Mouse (Mus musculus) olfactory bulb, adult 2 months (tissue): Measurements from ENCODE around the gene Cyth3. TPM values are rescaled to one million over a fixed set of nuclear protein-coding genes. Genes with fewer than 3 reads are reported as not detected.
A peak's percentile ranks its signal among the peaks of the same experiment; 100 is the strongest.

Source experiments
- H3K27ac ChIP-seq: fragments of 200-500 bp; 2 replicates; pipeline ENCODE4 v1.5.1; 2012; ENCODE audit warnings: low read depth, low read length; ENCODE audit not compliant: insufficient read depth
- H3K4me1 ChIP-seq: fragments of 200-500 bp; 2 replicates; pipeline ENCODE4 v1.6.1; 2012; ENCODE audit warnings: low read length; ENCODE audit not compliant: control insufficient read depth, insufficient read depth
- H3K4me3 ChIP-seq: fragments of 200-500 bp; 2 replicates; pipeline ENCODE4 v1.5.1; 2012; ENCODE audit warnings: mild to moderate bottlenecking, low read depth, low read length, moderate library complexity; ENCODE audit not compliant: insufficient read depth
- CTCF ChIP-seq: fragments of 200-500 bp; IDR thresholded peaks from 2 replicates; pipeline ENCODE4 v1.5.1; 2012; ENCODE audit warnings: low read depth, mild to moderate bottlenecking, low read length, moderate library complexity; ENCODE audit not compliant: insufficient read depth
- POLR2A ChIP-seq: fragments of 200-500 bp; IDR thresholded peaks from 2 replicates; pipeline ENCODE4 v1.6.1; 2012; ENCODE audit warnings: mild to moderate bottlenecking, low read depth, low read length, moderate library complexity; ENCODE audit not compliant: insufficient read depth
- WGBS: fragments of 180-500 bp; shearing (Covaris S2); methylation state at CpG from one replicate; pipeline ENCODE4 v1.1.7; 2018; 5-methylcytosine and 5-hydroxymethylcytosine counted together
- polyA plus RNA-seq: library from polyadenylated mRNA; stranded (reverse); fragments of >200 nt; gene quantifications from 2 replicates; pipeline ENCODE4 v1.2.4, GENCODE M21; 2012; ENCODE audit warnings: low replicate concordance; ENCODE audit not compliant: missing spikeins, insufficient read depth, insufficient read length

The Cyth3 gene
- not detected in 2 replicates for polyA plus RNA-seq

- 7% methylated on average over 46 of the region's 46 CpGs for WGBS
These were observed at the start of gene Cyth3 for GRCm38 (mm10) chr5:143621893-143622622. Gene Cyth3, plus strand, starts transcription at chr5:143622447.

DNA sequence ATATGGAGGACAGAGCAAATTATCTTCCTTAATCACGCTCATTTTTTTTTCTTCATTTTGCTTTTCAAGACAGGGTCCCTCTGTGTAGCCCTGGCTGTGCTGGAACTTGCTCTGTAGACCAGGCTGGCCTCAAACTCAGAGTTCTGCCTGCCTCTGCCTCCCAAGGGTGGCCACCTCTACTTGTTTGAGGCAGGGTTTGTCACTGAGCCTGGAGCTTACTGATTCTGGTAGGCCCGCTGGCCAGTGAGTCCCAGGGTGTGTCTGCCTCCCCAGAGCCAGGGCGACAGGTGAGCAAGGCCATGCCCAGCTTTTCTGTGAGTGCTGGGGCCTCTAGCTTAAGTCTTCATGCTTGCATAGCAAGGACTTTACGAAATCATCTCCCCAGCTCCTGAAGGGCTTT is 49.2 kb upstream of the Cyth3 start:
- WGBS, result 95% methylated on average over 4 of the region's 4 CpGs
- Histone ChIP-seq H3K27ac (no peak overlapping the region), H3K4me1 (0 out of 2 replicates have a peak, but pooled peaks cover 4% of the 10 kb centered on the region), H3K4me3 (no peak overlapping the region)
- TF ChIP-seq POLR2A (no peak), CTCF (no peak)

More at GRCm38 (mm10) chr5:143621893-143622622, at the start of gene Cyth3:
- Histone ChIP-seq H3K4me1 (peaks cover 19% of the 10 kb centered on the region; the same call in 1 of the 2 replicates), H3K4me3 (peak within 1 kb of the TSS; percentile 83), H3K27ac (peak within 1 kb of the TSS; percentile 23; the same call in 1 of the 2 replicates)
- peak; percentile 84 for TF ChIP-seq POLR2A
- no peak for TF ChIP-seq CTCF

- no peak for TF ChIP-seq CTCF
- TF ChIP-seq POLR2A, result no peak
- H3K4me1 ChIP-seq, result 0 out of 2 replicates have a peak, but pooled peaks cover 4% of the 10 kb centered on the region
- WGBS, result 80% methylated on average over 19 of the region's 19 CpGs
- no peak overlapping the region for H3K4me3 ChIP-seq
- H3K27ac ChIP-seq, result no peak overlapping the region
These were observed 47.7 kb upstream of the Cyth3 start for GRCm38 (mm10) chr5:143574261-143575178.

GRCm38 (mm10) chr5:143579537-143580203 is 42.6 kb upstream of the Cyth3 start:
- H3K4me1 ChIP-seq, result no peaks in the 10 kb centered on the region
- H3K27ac ChIP-seq, result no peak overlapping the region
- no peak overlapping the region for H3K4me3 ChIP-seq
- no peak for TF ChIP-seq CTCF
- TF ChIP-seq POLR2A, result no peak
- WGBS, result 65% methylated on average over 10 of the region's 10 CpGs

- no peak for TF ChIP-seq POLR2A
- no peak for TF ChIP-seq CTCF
- 87% methylated on average over 2 of the region's 2 CpGs for WGBS
- Histone ChIP-seq H3K4me1 (no peaks in the 10 kb centered on the region), H3K27ac (no peak overlapping the region), H3K4me3 (no peak overlapping the region)
These were observed 41.3 kb upstream of the Cyth3 start for GRCm38 (mm10) chr5:143580982-143581381.

- 48% methylated on average over 8 of the region's 8 CpGs for WGBS
- Histone ChIP-seq H3K4me1 (no peaks in the 10 kb centered on the region), H3K27ac (no peak overlapping the region), H3K4me3 (no peak overlapping the region)
- no peak for TF ChIP-seq CTCF
- no peak for TF ChIP-seq POLR2A
These were observed 40.4 kb upstream of the Cyth3 start for GRCm38 (mm10) chr5:143581874-143582273.

DNA sequence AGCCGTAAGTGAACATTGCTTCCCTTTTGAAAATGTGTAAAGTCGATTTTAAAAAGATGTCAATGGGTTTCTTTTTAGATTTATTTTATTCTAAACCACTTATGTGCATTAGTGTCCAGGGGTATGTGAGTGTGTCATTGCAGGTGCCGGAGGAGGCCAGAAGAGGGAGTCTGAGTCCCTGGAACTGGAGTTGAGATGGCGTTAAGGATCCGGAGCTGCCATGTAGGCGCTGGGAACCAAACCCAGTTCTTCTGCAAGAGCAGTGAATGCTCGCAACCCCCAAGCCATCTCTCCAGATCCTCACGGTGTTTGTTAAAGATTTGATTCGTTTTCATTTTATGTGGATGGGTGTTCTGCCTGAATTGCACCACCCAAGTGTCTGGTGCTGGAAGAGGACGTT is 39.2 kb upstream of the Cyth3 start:
- TF ChIP-seq POLR2A (no peak), CTCF (no peak)
- H3K4me3 ChIP-seq, result no peak overlapping the region
- H3K27ac ChIP-seq, result no peak overlapping the region
- H3K4me1 ChIP-seq, result no peaks in the 10 kb centered on the region
- 94% methylated on average over 10 of the region's 10 CpGs for WGBS

DNA sequence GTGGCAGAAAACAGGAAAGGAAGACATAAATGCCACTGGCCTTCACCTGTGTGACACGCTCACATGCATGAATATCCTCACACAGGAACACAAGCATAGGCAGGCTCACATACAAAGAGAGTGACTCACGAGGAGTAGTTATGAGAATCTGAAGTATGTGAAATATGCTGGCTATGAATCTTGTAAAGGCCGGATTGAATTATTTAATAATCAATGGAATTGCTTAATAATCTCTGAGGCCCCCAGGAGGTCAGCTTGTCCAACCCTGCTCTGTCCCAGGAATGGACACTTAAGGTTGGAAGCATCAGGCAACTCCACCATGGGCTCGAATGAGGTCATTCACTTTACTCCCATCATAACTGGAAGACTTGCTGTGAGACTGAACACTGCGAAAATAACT is 37.3 kb upstream of the Cyth3 start:
- H3K4me1 ChIP-seq, result peaks cover 5% of the 10 kb centered on the region; the same call in 1 of the 2 replicates
- WGBS, result 94% methylated on average over 5 of the region's 5 CpGs
- no peak overlapping the region for H3K27ac ChIP-seq
- TF ChIP-seq CTCF (no peak), POLR2A (no peak)
- H3K4me3 ChIP-seq, result no peak overlapping the region
